Comparison of ENCODE assay signal across 13 mouse cellular contexts in the genomic region with DNA sequence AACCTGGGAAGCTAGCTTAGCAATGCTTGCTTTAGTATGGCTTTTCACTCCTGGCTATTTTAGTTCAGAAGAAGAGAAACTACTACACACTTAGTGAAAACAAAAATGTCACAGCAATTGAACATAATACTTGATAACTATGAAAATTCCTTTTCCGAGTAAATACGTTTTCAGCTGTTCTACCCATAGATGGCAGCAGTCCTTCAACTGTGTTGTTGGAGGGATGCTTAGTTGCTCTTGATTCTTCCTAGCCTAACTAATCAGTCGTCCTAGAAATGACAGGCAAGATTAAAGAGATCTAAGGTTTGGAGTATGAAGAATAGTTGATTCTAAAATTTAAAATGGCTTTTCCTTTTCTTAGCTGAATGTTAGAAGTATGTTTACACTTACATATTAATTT.
DNase-seq lines count a peak whose midpoint lies in the region; ATAC-seq and TF ChIP-seq lines count a peak whose summit lies in the region.
"Had no signal": no experiment of that assay in that cellular context is flagged by ENCODE, and none has a peak within 500 bp of the region (broad histone marks: within the 10 kb centered on the region; RNA-seq: fewer than 3 reads in every experiment).

No protein-coding gene starts in this region.

- 47% methylated on average over 3 of the region's 3 CpGs for WGBS in forebrain, embryonic 14.5 days
- 52% methylated on average over 3 of the region's 3 CpGs for WGBS in forebrain, embryonic 15.5 days
- 43% methylated on average over 3 of the region's 3 CpGs for WGBS in lung, postnatal 0 days
- WGBS in stomach, postnatal 0 days, result 55% methylated on average over 3 of the region's 3 CpGs

- H3K36me3 ChIP-seq in forebrain, embryonic 14.5 days (ENCODE audit: control insufficient read depth, insufficient read depth, low read length), result peaks cover 7% of the 10 kb centered on the region; the same call in 1 of the 2 replicates
- H3K36me3 ChIP-seq in forebrain, embryonic 15.5 days, result no peaks in the 10 kb centered on the region
- no peaks in the 10 kb centered on the region for H3K36me3 ChIP-seq in lung, postnatal 0 days (ENCODE audit: insufficient read depth, low read length)
- no peaks in the 10 kb centered on the region for H3K36me3 ChIP-seq in stomach, postnatal 0 days (ENCODE audit: control insufficient read depth, insufficient read depth, low read length)
- H3K36me3 ChIP-seq: forebrain, embryonic 12.5 days had no signal

- H3K27ac ChIP-seq in forebrain, embryonic 14.5 days (ENCODE audit: low read depth, low read length), result no peak overlapping the region
- H3K27ac ChIP-seq in forebrain, embryonic 15.5 days (replicated peaks), result no peak overlapping the region
- H3K27ac ChIP-seq in lung, postnatal 0 days (ENCODE audit: low read length), result no peak overlapping the region
- no peak overlapping the region for H3K27ac ChIP-seq in stomach, postnatal 0 days (replicated peaks)
- H3K27ac ChIP-seq: embryonic facial prominence, embryonic 12.5 days; forebrain, embryonic 12.5 days; liver, embryonic 13.5 days had no signal

- DNase-seq in forebrain, embryonic 14.5 days (ENCODE audit: low spot score), result peak; percentile 28
- DNase-seq in lung, postnatal 0 days (ENCODE audit: low spot score), result no peak
- no peak for DNase-seq in lung, postnatal 10 days
- DNase-seq in Patski (ENCODE audit: low read depth, low spot score), result no peak
- DNase-seq in stomach, postnatal 0 days (ENCODE audit: low spot score), result no peak
- no peak for DNase-seq in right cerebral cortex, postnatal 10 days (ENCODE audit: low spot score in 2 of 2)
- DNase-seq in urinary bladder, adult 2 months (ENCODE audit: low spot score), result no peak
- DNase-seq: liver, embryonic 13.5 days; thymus, adult 2 months had no signal

- CTCF ChIA-PET in Patski (lab: Charles Lee), result no interaction called here

- H3K4me2 ChIP-seq in forebrain, embryonic 14.5 days (ENCODE audit: low read length), result no peak overlapping the region
- H3K4me2 ChIP-seq in forebrain, embryonic 15.5 days (replicated peaks), result no peak overlapping the region
- H3K4me2 ChIP-seq in lung, postnatal 0 days (replicated peaks; ENCODE audit: low read depth, low read length), result no peak overlapping the region
- H3K4me2 ChIP-seq in stomach, postnatal 0 days (replicated peaks; ENCODE audit: low read depth), result no peak overlapping the region
- H3K4me2 ChIP-seq: embryonic facial prominence, embryonic 12.5 days; forebrain, embryonic 12.5 days; liver, embryonic 13.5 days had no signal

- TF ChIP-seq CTCF in lung, postnatal 0 days (IDR thresholded peaks at IDR 0.05), result peak; percentile 36
- peak; percentile 37 for TF ChIP-seq CTCF in Patski (IDR thresholded peaks at IDR 0.05)
- peak; percentile 57 for TF ChIP-seq CTCF in stomach, postnatal 0 days (IDR thresholded peaks at IDR 0.05; ENCODE audit: low read depth)

- no peaks in the 10 kb centered on the region for H3K27me3 ChIP-seq in forebrain, embryonic 14.5 days (replicated peaks; ENCODE audit: control insufficient read depth, insufficient read depth, low read length)
- H3K27me3 ChIP-seq in forebrain, embryonic 15.5 days, result no peaks in the 10 kb centered on the region
- H3K27me3 ChIP-seq in lung, postnatal 0 days (replicated peaks; ENCODE audit: insufficient read depth, low read length), result no peaks in the 10 kb centered on the region
- H3K27me3 ChIP-seq in Patski, result no peaks in the 10 kb centered on the region
- no peaks in the 10 kb centered on the region for H3K27me3 ChIP-seq in stomach, postnatal 0 days (ENCODE audit: control insufficient read depth, insufficient read depth, low read length)
- H3K27me3 ChIP-seq: embryonic facial prominence, embryonic 12.5 days; forebrain, embryonic 12.5 days; liver, embryonic 13.5 days had no signal

- no peak for ATAC-seq in forebrain, embryonic 14.5 days
- no peak for ATAC-seq in forebrain, embryonic 15.5 days (replicated peaks)
- no peak for ATAC-seq in lung, postnatal 0 days
- ATAC-seq in Patski, result no peak
- no peak for ATAC-seq in stomach, postnatal 0 days (ENCODE audit: low FRiP score, low TSS enrichment)

- TF ChIP-seq EP300 in lung, postnatal 0 days (IDR thresholded peaks at IDR 0.05), result no peak
- TF ChIP-seq EP300 in stomach, postnatal 0 days (optimal IDR thresholded peaks at IDR 0.05), result no peak

- POLR2A ChIA-PET in Patski (lab: Charles Lee), result no interaction called here

- no peaks in the 10 kb centered on the region for H3K4me1 ChIP-seq in forebrain, embryonic 14.5 days (ENCODE audit: control insufficient read depth, insufficient read depth, low read length)
- H3K4me1 ChIP-seq in forebrain, embryonic 15.5 days, result no peaks in the 10 kb centered on the region
- H3K4me1 ChIP-seq in lung, postnatal 0 days (ENCODE audit: insufficient read depth, low read depth, low read length), result no peaks in the 10 kb centered on the region
- H3K4me1 ChIP-seq in stomach, postnatal 0 days (replicated peaks; ENCODE audit: control insufficient read depth, insufficient read depth), result no peaks in the 10 kb centered on the region
- H3K4me1 ChIP-seq: embryonic facial prominence, embryonic 12.5 days; forebrain, embryonic 12.5 days had no signal

- in situ Hi-C loops in Patski (cut with MboI; ENCODE audit: low pct_unique_long_range_greater_than_20kb), result loop anchor here (10.0 to 25.0 kb wide), 3 partner anchors 213 to 531 kb away; no protein-coding TSS in a partner anchor

- no peaks in the 10 kb centered on the region for H3K9me3 ChIP-seq in forebrain, embryonic 14.5 days (replicated peaks; ENCODE audit: control insufficient read depth, low read length)
- H3K9me3 ChIP-seq in forebrain, embryonic 15.5 days, result no peaks in the 10 kb centered on the region
- H3K9me3 ChIP-seq in lung, postnatal 0 days (ENCODE audit: low read length), result no peaks in the 10 kb centered on the region
- no peaks in the 10 kb centered on the region for H3K9me3 ChIP-seq in stomach, postnatal 0 days (ENCODE audit: control insufficient read depth, low read length)
- H3K9me3 ChIP-seq: embryonic facial prominence, embryonic 12.5 days; forebrain, embryonic 12.5 days; liver, embryonic 13.5 days had no signal

- H3K4me3 ChIP-seq in forebrain, embryonic 14.5 days (ENCODE audit: low read depth, low read length), result no peak overlapping the region
- no peak overlapping the region for H3K4me3 ChIP-seq in forebrain, embryonic 15.5 days
- no peak overlapping the region for H3K4me3 ChIP-seq in lung, postnatal 0 days (ENCODE audit: low read depth, low read length)
- H3K4me3 ChIP-seq in stomach, postnatal 0 days (ENCODE audit: low read depth, low read length), result no peak overlapping the region
- H3K4me3 ChIP-seq: embryonic facial prominence, embryonic 12.5 days; forebrain, embryonic 12.5 days; liver, embryonic 13.5 days; myocyte had no signal

- no peak overlapping the region for H3K9ac ChIP-seq in forebrain, embryonic 14.5 days (ENCODE audit: low read length)
- no peak overlapping the region for H3K9ac ChIP-seq in forebrain, embryonic 15.5 days (replicated peaks)
- H3K9ac ChIP-seq in lung, postnatal 0 days (replicated peaks; ENCODE audit: low read depth), result no peak overlapping the region
- H3K9ac ChIP-seq in stomach, postnatal 0 days (ENCODE audit: low read length), result no peak overlapping the region
- H3K9ac ChIP-seq: embryonic facial prominence, embryonic 12.5 days; forebrain, embryonic 12.5 days; liver, embryonic 13.5 days had no signal
